Comparison of ENCODE assay signal across 8 mouse cellular contexts in the genomic region with DNA sequence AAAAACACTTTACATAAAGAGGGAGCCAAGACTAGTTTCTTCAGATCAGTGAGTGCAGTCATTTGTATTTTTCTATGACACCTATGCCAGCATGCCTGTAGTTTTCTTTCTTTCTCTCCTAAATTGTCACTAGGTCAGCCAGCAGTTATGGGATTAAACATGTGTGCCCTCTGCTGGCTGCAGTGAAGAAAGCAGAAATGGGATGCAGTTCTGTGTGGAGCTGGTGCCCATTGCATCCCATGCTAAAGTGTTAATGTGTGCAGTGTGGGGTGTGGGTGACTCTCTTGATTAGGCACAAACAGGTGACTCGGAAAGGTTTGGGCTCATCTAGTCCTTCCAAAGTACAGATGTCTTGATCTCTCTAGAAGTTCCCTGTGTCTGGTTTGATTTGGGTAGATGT. TPM values are rescaled to one million over a fixed set of nuclear protein-coding genes. Genes with fewer than 3 reads are reported as not detected.
A peak's percentile ranks its signal among the peaks of the same experiment; 100 is the strongest.
DNase-seq lines count a peak whose midpoint lies in the region; ATAC-seq and TF ChIP-seq lines count a peak whose summit lies in the region.

No protein-coding gene starts in this region.

- 63% methylated on average over 1 of the region's 1 CpGs for WGBS in hindbrain, postnatal 0 days
- WGBS in hindbrain, embryonic 12.5 days = 87% methylated on average over 1 of the region's 1 CpGs
- WGBS in embryonic facial prominence, embryonic 14.5 days = 81% methylated on average over 1 of the region's 1 CpGs
- 70% methylated on average over 1 of the region's 1 CpGs for WGBS in liver, postnatal 0 days (ENCODE audit: insufficient replicate concordance)

- no peak overlapping the region for H3K4me2 ChIP-seq in hindbrain, postnatal 0 days (ENCODE audit: low read depth, low read length)
- H3K4me2 ChIP-seq in hindbrain, embryonic 12.5 days (replicated peaks) = no peak overlapping the region
- H3K4me2 ChIP-seq in embryonic facial prominence, embryonic 14.5 days (ENCODE audit: low read depth, low read length) = no peak overlapping the region
- no peak overlapping the region for H3K4me2 ChIP-seq in liver, postnatal 0 days (ENCODE audit: low read depth, low read length)

- TF ChIP-seq EP300 in liver, postnatal 0 days (IDR thresholded peaks at IDR 0.05; ENCODE audit: low read depth) = no peak

- DNase-seq in hindbrain, postnatal 0 days (ENCODE audit: low spot score) = peak; percentile 70
- peak; percentile 5 to 14 for DNase-seq in B cell, adult 2 months
- DNase-seq in ES-CJ7 (ENCODE audit: low read depth, low spot score) = peak; percentile 35
- peak; percentile 40 for DNase-seq in embryonic facial prominence, embryonic 14.5 days (ENCODE audit: low spot score)
- no peak for DNase-seq in liver, postnatal 0 days

- H3K9me3 ChIP-seq in hindbrain, postnatal 0 days (ENCODE audit: low read length) = no peaks in the 10 kb centered on the region
- no peaks in the 10 kb centered on the region for H3K9me3 ChIP-seq in hindbrain, embryonic 12.5 days (replicated peaks)
- H3K9me3 ChIP-seq in embryonic facial prominence, embryonic 14.5 days (ENCODE audit: control insufficient read depth, low read length) = no peaks in the 10 kb centered on the region
- H3K9me3 ChIP-seq in liver, postnatal 0 days (ENCODE audit: low read length) = no peaks in the 10 kb centered on the region

- 0 out of 2 replicates have a peak, but pooled peaks cover 14% of the 10 kb centered on the region for H3K36me3 ChIP-seq in hindbrain, postnatal 0 days (ENCODE audit: insufficient read depth, low read length)
- H3K36me3 ChIP-seq in hindbrain, embryonic 12.5 days = peaks cover 17% of the 10 kb centered on the region
- H3K36me3 ChIP-seq in embryonic facial prominence, embryonic 14.5 days (ENCODE audit: control insufficient read depth, insufficient read depth, low read length) = peaks cover 30% of the 10 kb centered on the region
- peaks cover 15% of the 10 kb centered on the region for H3K36me3 ChIP-seq in liver, postnatal 0 days (replicated peaks; ENCODE audit: insufficient read depth, low read length)

- ATAC-seq in hindbrain, postnatal 0 days = peak; percentile 56
- ATAC-seq in hindbrain, embryonic 12.5 days (ENCODE audit: low FRiP score) = no peak
- ATAC-seq in embryonic facial prominence, embryonic 14.5 days (ENCODE audit: low read depth) = 0 out of 2 replicates have a peak, but pooled peaks have one; percentile 26
- no peak for ATAC-seq in liver, postnatal 0 days
- ATAC-seq in granulocyte monocyte progenitor cell, adult 5-6 weeks (replicated peaks; ENCODE audit: poor library complexity, severe bottlenecking) = no peak
- ATAC-seq in inflammation-experienced regulatory T-cells, adult 6 months = no peak

- peak; percentile 85 for TF ChIP-seq CTCF in hindbrain, postnatal 0 days (IDR thresholded peaks at IDR 0.05; ENCODE audit: low read depth)
- peak; percentile 76 for TF ChIP-seq CTCF in liver, postnatal 0 days (IDR thresholded peaks at IDR 0.05; ENCODE audit: low read depth)

- no peak overlapping the region for H3K4me3 ChIP-seq in hindbrain, postnatal 0 days (ENCODE audit: low read length)
- no peak overlapping the region for H3K4me3 ChIP-seq in hindbrain, embryonic 12.5 days
- no peak overlapping the region for H3K4me3 ChIP-seq in embryonic facial prominence, embryonic 14.5 days (ENCODE audit: low read depth, low read length)
- H3K4me3 ChIP-seq in liver, postnatal 0 days (ENCODE audit: low read depth, low read length) = no peak overlapping the region

- H3K9ac ChIP-seq in hindbrain, postnatal 0 days (replicated peaks; ENCODE audit: low read length) = no peak overlapping the region
- no peak overlapping the region for H3K9ac ChIP-seq in hindbrain, embryonic 12.5 days
- H3K9ac ChIP-seq in embryonic facial prominence, embryonic 14.5 days (ENCODE audit: low read depth, low read length) = no peak overlapping the region
- H3K9ac ChIP-seq in liver, postnatal 0 days (replicated peaks) = no peak overlapping the region

- no peaks in the 10 kb centered on the region for H3K27me3 ChIP-seq in hindbrain, postnatal 0 days (ENCODE audit: insufficient read depth, low read length)
- H3K27me3 ChIP-seq in hindbrain, embryonic 12.5 days = no peaks in the 10 kb centered on the region
- H3K27me3 ChIP-seq in embryonic facial prominence, embryonic 14.5 days (replicated peaks; ENCODE audit: control insufficient read depth, insufficient read depth, low read length) = no peaks in the 10 kb centered on the region
- H3K27me3 ChIP-seq in liver, postnatal 0 days (ENCODE audit: insufficient read depth, low read length) = no peaks in the 10 kb centered on the region

- H3K4me1 ChIP-seq in hindbrain, postnatal 0 days (ENCODE audit: insufficient read depth, low read length) = no peaks in the 10 kb centered on the region
- H3K4me1 ChIP-seq in hindbrain, embryonic 12.5 days = no peaks in the 10 kb centered on the region
- H3K4me1 ChIP-seq in embryonic facial prominence, embryonic 14.5 days (ENCODE audit: control insufficient read depth, insufficient read depth, low read length) = no peaks in the 10 kb centered on the region
- H3K4me1 ChIP-seq in liver, postnatal 0 days (ENCODE audit: insufficient read depth) = no peaks in the 10 kb centered on the region

- H3K27ac ChIP-seq in hindbrain, postnatal 0 days = no peak overlapping the region
- H3K27ac ChIP-seq in hindbrain, embryonic 12.5 days = no peak overlapping the region
- H3K27ac ChIP-seq in embryonic facial prominence, embryonic 14.5 days (replicated peaks; ENCODE audit: low read depth, low read length) = no peak overlapping the region
- H3K27ac ChIP-seq in liver, postnatal 0 days (ENCODE audit: low read depth) = no peak overlapping the region

RNA-seq across cellular contexts. Expression of a gene that starts 11.1 kb away (rescaled TPM):
- 7.1 and 9.8 TPM in 2 replicates for total RNA-seq in hindbrain, postnatal 0 days (2014; rRNA removed)
- 6.6 and 7.2 TPM in 2 replicates for polyA plus RNA-seq in hindbrain, postnatal 0 days (2015; fragmentation: Nextera tagmentation; extraction: Ambion mirVana)
- 1.7 and 2.0 TPM in 2 replicates for polyA plus RNA-seq in hindbrain, embryonic 12.5 days (2016; fragmentation: Nextera tagmentation; extraction: Ambion mirVana)
- polyA plus RNA-seq in embryonic facial prominence, embryonic 14.5 days (2014; fragmentation: Nextera tagmentation; extraction: Ambion mirVana) = 1.2 and 1.4 TPM in 2 replicates
- polyA plus RNA-seq in liver, postnatal 0 days (2015; fragmentation: Nextera tagmentation; extraction: Ambion mirVana) = 0.13 TPM in 1 of 2 replicates, not detected in the other
- total RNA-seq in granulocyte monocyte progenitor cell, adult 5-6 weeks (2014; fragmentation: Nextera tagmentation) = not detected in 2 replicates
- not detected in 2 replicates for total RNA-seq in granulocyte monocyte progenitor cell, adult 5-6 weeks (2017)
- polyA plus RNA-seq in inflammation-experienced regulatory T-cells, adult 6 months (2017; shearing (Covaris generic)) = 1 to 10 TPM in 2 of 3 experiments, not detected in 1; 1.5 to 2.4 TPM

RNA-seq across cellular contexts. Expression of a gene that starts 37.2 kb away (rescaled TPM):
- 62.1 and 95.6 TPM in 2 replicates for total RNA-seq in hindbrain, postnatal 0 days (2014; rRNA removed)
- 278 and 295 TPM in 2 replicates for polyA plus RNA-seq in hindbrain, postnatal 0 days (2015; fragmentation: Nextera tagmentation; extraction: Ambion mirVana)
- 259 and 299 TPM in 2 replicates for polyA plus RNA-seq in hindbrain, embryonic 12.5 days (2016; fragmentation: Nextera tagmentation; extraction: Ambion mirVana)
- polyA plus RNA-seq in embryonic facial prominence, embryonic 14.5 days (2014; fragmentation: Nextera tagmentation; extraction: Ambion mirVana) = 209 and 259 TPM in 2 replicates
- polyA plus RNA-seq in liver, postnatal 0 days (2015; fragmentation: Nextera tagmentation; extraction: Ambion mirVana) = 81.6 and 92.2 TPM in 2 replicates
- total RNA-seq in granulocyte monocyte progenitor cell, adult 5-6 weeks (2014; fragmentation: Nextera tagmentation) = 129 and 164 TPM in 2 replicates
- 75.6 and 95.5 TPM in 2 replicates for total RNA-seq in granulocyte monocyte progenitor cell, adult 5-6 weeks (2017)
- 100 to 1,000 TPM; 131 to 147 (median 146) TPM for polyA plus RNA-seq in inflammation-experienced regulatory T-cells, adult 6 months (2017; shearing (Covaris generic))

RNA-seq across cellular contexts. Expression of a gene that starts 37.7 kb away (rescaled TPM):
- total RNA-seq in hindbrain, postnatal 0 days (2014; rRNA removed) = 19.4 and 33.1 TPM in 2 replicates
- polyA plus RNA-seq in hindbrain, postnatal 0 days (2015; fragmentation: Nextera tagmentation; extraction: Ambion mirVana) = 17.7 and 17.8 TPM in 2 replicates
- polyA plus RNA-seq in hindbrain, embryonic 12.5 days (2016; fragmentation: Nextera tagmentation; extraction: Ambion mirVana) = 29.0 and 30.1 TPM in 2 replicates
- 25.0 and 26.7 TPM in 2 replicates for polyA plus RNA-seq in embryonic facial prominence, embryonic 14.5 days (2014; fragmentation: Nextera tagmentation; extraction: Ambion mirVana)
- polyA plus RNA-seq in liver, postnatal 0 days (2015; fragmentation: Nextera tagmentation; extraction: Ambion mirVana) = 8.0 and 10.7 TPM in 2 replicates
- total RNA-seq in granulocyte monocyte progenitor cell, adult 5-6 weeks (2014; fragmentation: Nextera tagmentation) = 31.3 and 33.5 TPM in 2 replicates
- total RNA-seq in granulocyte monocyte progenitor cell, adult 5-6 weeks (2017) = 11.5 and 13.5 TPM in 2 replicates
- polyA plus RNA-seq in inflammation-experienced regulatory T-cells, adult 6 months (2017; shearing (Covaris generic)) = 10 to 100 TPM; 22.2 to 22.7 (median 22.5) TPM

Comparison
In these comparisons a context has a peak if more than half of its experiments do, and no peak if none do; other contexts are left out.
1. ATAC-seq: peak in hindbrain, postnatal 0 days (single experiment) and embryonic facial prominence, embryonic 14.5 days (single experiment); none in hindbrain, embryonic 12.5 days (single experiment), liver, postnatal 0 days (single experiment), granulocyte monocyte progenitor cell, adult 5-6 weeks (single experiment) and inflammation-experienced regulatory T-cells, adult 6 months (single experiment).